Mouse (Mus musculus) testis, postnatal 14 days (tissue): ENCODE measurements around the gene Wsb2.
A peak's percentile ranks its signal among the peaks of the same experiment; 100 is the strongest.
"Not testable (repeated sequence)": the region's sequence is repeated elsewhere in the genome, so short reads cannot be mapped to it uniquely, and the experiment has no call there.

Experiments used
- DNase-seq: peaks from one replicate; pipeline ENCODE4 v3.0.0; 2021; ENCODE audit warnings: low spot score

The Wsb2 gene

GRCm38 (mm10) chr5:117356365-117357128, 557 bp upstream of the Wsb2 start:
- peak; percentile 82 for DNase-seq

DNA sequence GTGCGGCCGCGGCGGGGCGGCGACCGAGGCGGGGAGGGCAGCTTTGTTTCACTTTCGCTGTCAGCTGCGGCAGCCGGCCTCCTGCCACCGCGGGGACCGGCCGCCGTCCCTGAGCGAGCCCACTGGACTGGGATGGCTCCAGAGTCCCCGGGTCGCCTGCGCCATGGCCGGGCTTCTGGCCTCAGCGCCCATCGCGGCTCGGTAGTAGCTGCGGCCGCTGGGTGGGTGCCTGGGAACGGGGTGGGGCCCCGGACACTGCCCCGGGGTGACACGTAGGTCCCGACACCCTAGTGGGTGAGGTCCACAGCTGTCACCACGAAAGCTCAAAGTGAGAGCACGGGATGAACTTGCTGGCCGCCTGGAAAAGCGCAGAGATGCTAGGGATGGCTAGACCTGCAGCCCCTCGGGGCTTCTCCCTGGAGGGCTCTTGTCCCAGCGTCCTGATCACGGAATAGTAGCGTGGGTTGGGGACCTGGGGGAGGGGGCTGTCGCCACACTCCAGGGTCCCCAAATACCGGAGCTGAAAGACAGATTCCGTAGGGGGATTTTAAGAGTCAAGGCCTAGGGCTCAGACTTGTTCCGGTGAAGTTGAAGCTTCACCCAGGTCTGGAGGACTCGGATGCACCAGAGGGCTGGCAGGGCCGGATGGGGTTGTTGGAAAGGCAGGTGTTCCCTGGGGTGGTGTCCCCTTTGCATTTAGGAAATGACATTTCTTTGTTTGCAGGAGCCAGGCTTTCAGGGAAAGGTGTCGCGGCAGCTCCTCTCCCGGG, 559 bp downstream of the Wsb2 start:
- peak; percentile 42 for DNase-seq

GRCm38 (mm10) chr5:117358248-117358630, 1.1 kb downstream of the Wsb2 start:
- no peak for DNase-seq

GRCm38 (mm10) chr5:117358725-117359124, 1.6 kb downstream of the Wsb2 start:
- peak; percentile 84 for DNase-seq

DNA sequence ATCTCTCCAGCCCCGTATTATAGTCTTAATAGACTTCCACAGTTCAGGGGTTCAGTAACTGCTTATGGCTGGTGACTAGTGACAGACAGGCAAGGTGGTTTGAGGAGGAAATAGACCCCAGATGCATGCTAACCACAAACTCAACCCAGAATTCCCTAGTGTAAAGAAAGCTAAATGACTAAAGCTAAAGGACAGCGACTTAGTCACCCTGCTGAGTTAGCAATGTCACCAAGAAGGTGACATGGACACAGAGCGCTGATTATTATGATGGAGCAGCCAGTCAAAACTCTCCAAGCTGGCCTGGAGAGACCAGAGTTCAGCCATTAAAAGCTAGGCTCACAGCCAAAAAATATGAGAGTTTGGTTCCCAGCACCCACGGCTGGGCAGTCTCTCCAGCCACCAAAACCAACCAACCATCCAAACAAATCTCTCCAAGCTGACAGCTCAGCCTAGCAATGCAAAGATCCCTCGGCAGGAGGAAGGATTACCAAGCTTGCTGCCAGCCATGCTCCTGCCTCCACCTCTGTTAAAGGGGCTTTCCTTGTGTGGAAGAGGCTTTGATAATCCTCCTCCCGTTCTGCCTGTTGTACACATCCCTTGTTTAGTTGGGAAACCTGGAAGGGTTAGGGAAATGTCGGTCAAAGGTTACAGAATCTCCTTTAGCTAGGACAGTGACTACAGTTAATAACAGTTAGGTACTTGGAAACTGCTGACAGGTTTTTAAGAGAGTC, 2.6 kb downstream of the Wsb2 start:
- DNase-seq: no peak

GRCm38 (mm10) chr5:117360228-117360515, 3.1 kb downstream of the Wsb2 start:
- DNase-seq: no peak

DNA sequence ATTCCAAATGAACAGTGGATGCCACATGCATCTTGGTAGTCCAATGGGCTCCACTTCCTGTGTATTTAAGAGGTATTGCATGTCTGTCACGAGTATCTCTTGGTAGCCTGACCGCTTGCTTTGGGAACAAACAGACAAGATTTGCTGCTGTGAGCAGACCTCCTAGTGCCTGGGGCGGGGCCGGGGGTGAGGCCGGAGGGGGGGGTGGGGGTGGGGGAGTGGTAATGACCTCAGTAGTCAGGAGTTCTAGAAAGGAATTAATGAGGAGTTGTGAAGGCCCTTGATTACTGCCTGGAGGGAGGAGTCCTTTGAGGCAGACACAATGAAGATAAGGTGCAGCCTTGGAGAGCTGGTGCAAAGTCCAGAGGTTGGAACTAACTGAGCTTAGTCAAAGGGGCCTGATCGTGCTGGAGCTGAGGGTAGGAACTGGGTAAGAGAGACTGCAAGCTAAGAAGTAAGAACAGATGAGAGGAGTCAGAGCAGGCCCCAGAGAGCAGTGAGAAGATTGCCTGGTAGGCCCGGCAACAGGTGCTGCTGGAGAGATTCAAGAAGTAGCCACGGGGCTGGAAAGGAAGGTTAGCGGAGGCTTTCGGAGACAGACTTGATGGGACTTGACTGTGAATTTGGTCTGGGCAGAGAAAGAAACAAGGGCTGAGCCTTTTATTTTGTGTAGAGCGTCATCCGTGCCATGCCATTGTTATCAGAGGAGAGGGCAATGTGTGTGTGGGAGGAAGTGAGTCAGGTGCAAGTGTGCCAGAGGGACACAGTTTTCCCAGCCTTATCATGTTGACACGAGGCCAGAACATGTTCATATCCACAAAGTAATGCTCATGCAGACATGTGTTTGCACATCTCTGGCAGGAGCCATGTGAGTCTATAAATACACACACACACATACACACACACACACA, 3.8 kb downstream of the Wsb2 start:
- peak; percentile 66 for DNase-seq

DNA sequence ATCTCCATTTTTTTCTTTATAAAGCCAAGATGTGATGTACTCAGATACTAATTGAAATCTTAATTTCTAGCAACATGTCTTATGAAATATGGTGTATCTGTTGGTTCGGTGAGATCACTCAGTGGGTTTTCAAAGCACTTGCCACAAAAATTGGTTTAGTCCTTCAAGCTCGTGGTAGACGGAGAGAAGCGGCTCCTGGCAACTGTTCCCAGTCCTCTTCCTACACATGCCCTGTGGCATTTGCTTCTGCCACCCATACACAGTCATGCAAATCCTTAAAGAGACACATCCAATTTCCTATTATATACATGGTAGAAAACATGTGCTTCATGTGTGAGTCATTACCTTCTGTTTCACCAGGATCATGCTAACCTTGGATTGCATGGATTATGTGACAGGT, 4.5 kb downstream of the Wsb2 start:
- DNase-seq: no peak

DNA sequence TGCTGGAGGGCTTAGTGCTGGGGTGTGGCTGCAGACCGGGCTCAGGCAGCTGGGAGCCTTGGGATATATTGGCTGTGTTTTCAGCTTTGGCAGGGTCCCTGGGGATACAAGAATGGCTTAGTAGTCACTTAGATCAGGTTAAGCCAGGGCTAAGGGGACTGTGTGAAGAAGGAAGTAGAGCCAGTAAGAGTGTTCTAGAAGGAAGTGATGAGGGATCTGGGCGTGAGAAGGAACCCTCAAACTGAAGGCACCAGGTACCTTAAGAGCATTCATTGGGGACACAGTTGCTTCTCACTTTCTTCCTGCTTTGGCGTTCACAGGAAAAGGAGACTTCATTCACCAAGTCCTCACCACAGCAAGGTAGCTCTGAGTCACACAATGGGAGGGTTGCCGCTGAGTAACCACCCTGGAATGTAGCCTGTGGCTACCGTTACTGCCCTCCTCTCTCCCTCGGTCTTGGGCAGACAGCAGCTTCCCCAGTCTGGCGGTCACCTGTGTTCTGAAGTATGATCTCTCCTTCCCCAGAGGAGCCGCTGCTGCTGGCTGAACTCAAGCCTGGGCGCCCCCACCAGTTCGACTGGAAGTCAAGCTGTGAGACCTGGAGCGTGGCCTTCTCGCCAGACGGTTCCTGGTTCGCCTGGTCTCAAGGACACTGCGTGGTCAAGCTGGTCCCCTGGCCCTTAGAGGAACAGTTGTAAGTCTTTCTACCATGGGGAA, 6.1 kb downstream of the Wsb2 start:
- DNase-seq: no peak

- no peak for DNase-seq
Measured at GRCm38 (mm10) chr5:117364821-117365220, 7.7 kb downstream of the Wsb2 start.

- DNase-seq: no peak
Measured at GRCm38 (mm10) chr5:117365904-117366561, 8.9 kb downstream of the Wsb2 start.

DNA sequence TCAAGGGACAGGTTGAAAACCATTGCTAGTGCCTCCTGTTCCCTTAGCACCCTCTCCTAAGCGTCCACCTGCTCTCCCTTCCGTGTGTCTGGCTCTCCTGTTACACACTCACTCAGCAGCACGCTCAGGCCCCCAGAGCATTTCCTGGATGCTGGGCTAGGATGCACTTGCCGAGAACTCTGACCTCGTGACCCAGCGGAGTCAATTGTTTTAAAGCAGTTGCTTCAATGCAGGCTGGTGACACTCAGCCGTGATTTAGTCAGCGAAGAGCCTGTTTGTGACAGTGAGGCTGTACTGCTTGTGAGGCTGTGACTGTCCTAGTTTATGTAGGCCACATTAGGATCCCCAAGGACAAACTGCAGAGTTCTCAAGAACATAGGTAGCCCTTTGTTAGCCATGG, 10.1 kb downstream of the Wsb2 start:
- no peak for DNase-seq

DNA sequence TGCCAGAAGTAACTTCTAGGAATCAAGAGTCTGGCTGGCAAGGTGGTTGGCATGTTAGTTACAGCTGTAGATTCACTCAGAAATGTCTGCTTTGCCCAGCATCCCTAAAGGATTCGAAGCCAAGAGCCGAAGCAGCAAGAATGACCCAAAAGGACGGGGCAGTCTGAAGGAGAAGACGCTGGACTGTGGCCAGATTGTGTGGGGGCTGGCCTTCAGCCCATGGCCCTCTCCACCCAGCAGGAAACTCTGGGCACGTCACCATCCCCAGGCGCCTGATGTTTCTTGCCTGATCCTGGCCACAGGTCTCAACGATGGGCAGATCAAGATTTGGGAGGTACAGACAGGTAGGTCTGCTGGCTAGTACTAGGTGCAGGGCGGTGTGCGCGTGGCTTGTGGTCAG, 13.5 kb downstream of the Wsb2 start:
- no peak for DNase-seq

DNA sequence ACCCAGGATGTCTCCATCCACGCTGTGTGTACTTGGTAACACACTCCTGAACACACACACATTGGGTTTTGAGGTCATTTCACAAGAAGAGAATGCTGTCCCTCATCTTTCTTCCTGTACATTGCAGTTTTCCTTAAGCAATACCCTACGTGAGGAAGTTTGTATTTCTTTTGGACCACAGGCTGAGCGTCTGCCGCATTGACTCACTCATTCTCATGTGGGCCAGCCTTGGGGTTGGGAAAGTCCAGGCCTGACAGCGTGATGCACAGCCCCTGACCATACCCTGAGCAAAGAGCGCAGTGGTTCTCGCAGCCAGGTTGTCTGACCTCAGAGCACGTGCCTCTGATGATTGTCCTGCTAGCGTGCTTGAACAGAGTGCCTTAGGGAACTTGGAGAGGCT, 16.3 kb downstream of the Wsb2 start:
- no peak for DNase-seq

DNA sequence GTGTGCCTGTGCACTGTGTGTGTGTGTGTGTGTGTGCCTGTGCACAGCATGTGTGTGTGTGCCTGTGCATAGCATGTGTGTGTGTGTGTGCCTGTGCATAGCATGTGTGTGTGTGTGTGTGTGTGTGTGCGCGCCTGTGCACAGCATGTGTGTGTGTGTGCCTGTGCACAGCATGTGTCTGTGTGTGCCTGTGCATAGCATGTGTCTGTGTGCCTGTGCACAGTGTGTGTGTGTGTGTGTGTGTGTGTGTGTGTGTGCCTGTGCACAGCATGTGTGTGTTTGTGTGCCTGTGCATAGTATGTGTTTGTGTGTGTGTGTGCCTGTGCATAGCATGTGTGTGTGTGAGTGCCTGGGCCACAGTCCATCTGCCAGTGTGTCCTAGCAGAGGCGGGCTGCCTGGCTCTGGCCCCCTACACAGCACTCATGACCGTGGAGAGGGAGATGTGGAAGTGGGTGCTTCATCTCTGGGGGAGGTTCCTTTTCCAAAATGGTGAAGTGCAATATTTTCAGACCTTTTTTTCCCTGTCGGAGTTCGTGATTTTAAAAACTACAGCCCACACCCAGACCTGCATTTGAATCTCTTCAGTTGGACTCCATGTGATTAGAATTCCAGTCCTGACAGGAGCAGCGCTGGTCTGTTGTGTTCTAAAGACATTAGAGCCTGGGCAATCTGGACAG, 17.4 kb downstream of the Wsb2 start:
- no peak for DNase-seq

DNA sequence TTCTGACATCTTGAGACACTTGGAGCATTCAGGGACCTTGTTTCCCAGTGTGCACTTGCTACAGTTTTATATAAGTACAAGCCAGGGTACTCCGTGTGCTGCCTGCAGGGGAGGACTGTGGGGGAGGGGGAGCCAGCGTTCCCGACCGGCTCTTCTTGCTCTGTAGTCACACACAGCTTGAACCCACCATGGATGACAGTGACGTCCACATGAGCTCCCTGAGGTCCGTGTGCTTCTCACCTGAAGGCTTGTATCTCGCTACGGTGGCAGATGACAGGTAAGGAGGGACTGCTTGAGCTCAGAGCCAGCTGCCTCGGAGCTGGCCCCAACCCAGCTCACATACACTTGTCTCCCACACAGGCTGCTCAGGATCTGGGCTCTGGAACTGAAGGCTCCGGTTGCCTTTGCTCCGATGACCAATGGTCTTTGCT, 19.2 kb downstream of the Wsb2 start:
- DNase-seq: peak; percentile 45

- not testable (repeated sequence) for DNase-seq
Measured at GRCm38 (mm10) chr5:117377731-117378130, 20.6 kb downstream of the Wsb2 start.

- no peak for DNase-seq
Measured at GRCm38 (mm10) chr5:117380199-117380598, 23.1 kb downstream of the Wsb2 start.

DNA sequence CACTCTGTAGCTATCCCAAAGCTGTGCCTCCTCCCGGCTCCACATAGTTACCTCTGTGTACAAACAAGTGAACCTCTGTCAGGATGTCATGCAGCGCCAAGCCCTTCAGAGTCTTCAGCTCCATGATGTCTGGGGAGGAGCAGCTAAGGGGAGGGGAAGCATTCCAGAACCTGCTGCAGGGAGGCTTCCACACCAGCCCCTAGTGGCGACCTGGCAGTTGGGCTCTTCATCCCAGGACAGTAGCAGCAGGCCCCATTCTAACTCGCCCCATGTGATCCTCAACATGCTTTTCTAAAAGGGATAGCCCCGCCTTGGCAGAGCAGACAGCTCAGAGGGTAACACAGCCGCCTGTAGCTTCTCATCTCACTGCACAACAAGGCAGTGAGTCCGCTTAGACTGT, 24.7 kb downstream of the Wsb2 start:
- DNase-seq: no peak

DNA sequence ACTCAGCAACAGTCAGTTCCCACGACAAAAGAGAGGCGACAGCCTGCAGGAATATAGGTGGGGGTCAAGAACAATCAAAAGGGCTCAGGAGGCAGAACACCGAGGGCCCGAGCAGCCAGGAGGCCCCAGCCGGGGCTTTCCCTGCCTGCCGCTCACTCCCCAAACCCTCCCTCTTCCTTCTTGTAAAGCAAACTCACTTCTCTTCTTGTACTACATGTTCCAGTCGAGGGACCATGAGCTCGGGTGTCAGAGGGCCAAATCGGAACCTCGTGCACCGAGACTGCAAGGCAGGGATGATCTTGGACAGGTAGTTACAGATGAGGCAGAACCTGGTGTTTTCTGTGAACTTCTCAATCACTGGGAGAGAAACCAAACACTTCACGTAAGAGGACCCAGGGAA, 26.1 kb downstream of the Wsb2 start:
- no peak for DNase-seq
